Comparison of ENCODE assay signal across 10 mouse cellular contexts in genomic region chr8:85365176-85365575, GRCm38 (mm10). TPM values are rescaled to one million over a fixed set of nuclear protein-coding genes. Genes with fewer than 3 reads are reported as not detected.
A peak's percentile ranks its signal among the peaks of the same experiment; 100 is the strongest.
DNase-seq lines count a peak whose midpoint lies in the region; ATAC-seq and TF ChIP-seq lines count a peak whose summit lies in the region.
"Had no signal": no experiment of that assay in that cellular context is flagged by ENCODE, and none has a peak within 500 bp of the region (broad histone marks: within the 10 kb centered on the region; RNA-seq: fewer than 3 reads in every experiment).

No protein-coding gene starts in this region.

- H3K36me3 ChIP-seq in hindbrain, embryonic 11.5 days (ENCODE audit: control insufficient read depth, insufficient read depth, low read length) = no peaks in the 10 kb centered on the region
- no peaks in the 10 kb centered on the region for H3K36me3 ChIP-seq in hindbrain, embryonic 13.5 days
- H3K36me3 ChIP-seq in heart, embryonic 10.5 days = peaks cover 5% of the 10 kb centered on the region; the same call in 1 of the 2 replicates
- H3K36me3 ChIP-seq in limb, embryonic 11.5 days (ENCODE audit: control insufficient read depth, insufficient read depth, low read length) = no peaks in the 10 kb centered on the region

- no peaks in the 10 kb centered on the region for H3K9me3 ChIP-seq in hindbrain, embryonic 11.5 days (ENCODE audit: control insufficient read depth, low read length)
- no peaks in the 10 kb centered on the region for H3K9me3 ChIP-seq in hindbrain, embryonic 13.5 days
- no peaks in the 10 kb centered on the region for H3K9me3 ChIP-seq in heart, embryonic 10.5 days
- H3K9me3 ChIP-seq in limb, embryonic 11.5 days (ENCODE audit: control insufficient read depth, low read length) = no peaks in the 10 kb centered on the region

- no peak overlapping the region for H3K4me3 ChIP-seq in hindbrain, embryonic 11.5 days (ENCODE audit: low read depth, low read length)
- no peak overlapping the region for H3K4me3 ChIP-seq in hindbrain, embryonic 13.5 days
- peak overlapping the region; percentile 68 for H3K4me3 ChIP-seq in heart, embryonic 10.5 days
- H3K4me3 ChIP-seq in limb, embryonic 11.5 days (ENCODE audit: low read depth, low read length) = no peak overlapping the region
- H3K4me3 ChIP-seq in layer of hippocampus, adult 2 months = no peak overlapping the region

- H3K4me2 ChIP-seq in hindbrain, embryonic 11.5 days (replicated peaks; ENCODE audit: low read depth, low read length) = no peak overlapping the region
- no peak overlapping the region for H3K4me2 ChIP-seq in hindbrain, embryonic 13.5 days
- H3K4me2 ChIP-seq in limb, embryonic 11.5 days (ENCODE audit: low read depth, severe bottlenecking) = no peak overlapping the region

- no peak overlapping the region for H3K27ac ChIP-seq in hindbrain, embryonic 11.5 days (ENCODE audit: low read depth, low read length)
- no peak overlapping the region for H3K27ac ChIP-seq in hindbrain, embryonic 13.5 days
- peak overlapping the region; percentile 97 for H3K27ac ChIP-seq in heart, embryonic 10.5 days
- no peak overlapping the region for H3K27ac ChIP-seq in limb, embryonic 11.5 days (replicated peaks; ENCODE audit: low read depth, low read length)
- no peak overlapping the region for H3K27ac ChIP-seq in layer of hippocampus, adult 2 months

- no peak for TF ChIP-seq CTCF in layer of hippocampus, adult 2 months (conservative IDR thresholded peaks at IDR 0.05)

- ATAC-seq in hindbrain, embryonic 11.5 days (ENCODE audit: low FRiP score) = no peak
- ATAC-seq in hindbrain, embryonic 13.5 days (ENCODE audit: low FRiP score) = no peak
- no peak for ATAC-seq in limb, embryonic 11.5 days (ENCODE audit: insufficient number of reproducible peaks, low FRiP score, low TSS enrichment, low read depth)
- ATAC-seq: intestine, postnatal 0 days had no signal

- no peaks in the 10 kb centered on the region for H3K4me1 ChIP-seq in hindbrain, embryonic 11.5 days (replicated peaks; ENCODE audit: control insufficient read depth, insufficient read depth, low read length)
- no peaks in the 10 kb centered on the region; the same call in 1 of the 2 replicates for H3K4me1 ChIP-seq in hindbrain, embryonic 13.5 days (replicated peaks)
- peaks cover 55% of the 10 kb centered on the region for H3K4me1 ChIP-seq in heart, embryonic 10.5 days
- H3K4me1 ChIP-seq in limb, embryonic 11.5 days (ENCODE audit: control insufficient read depth, insufficient read depth, low read length) = peaks cover 8% of the 10 kb centered on the region; the same call in 1 of the 2 replicates

- 55% methylated on average over 6 of the region's 6 CpGs for WGBS in hindbrain, embryonic 11.5 days
- WGBS in hindbrain, embryonic 13.5 days = 52% methylated on average over 6 of the region's 6 CpGs
- WGBS in heart, embryonic 10.5 days = 22% methylated on average over 6 of the region's 6 CpGs
- WGBS in limb, embryonic 11.5 days = 48% methylated on average over 6 of the region's 6 CpGs

- H3K27me3 ChIP-seq in hindbrain, embryonic 11.5 days (ENCODE audit: control insufficient read depth, insufficient read depth, low read length) = no peaks in the 10 kb centered on the region
- no peaks in the 10 kb centered on the region for H3K27me3 ChIP-seq in hindbrain, embryonic 13.5 days
- H3K27me3 ChIP-seq in heart, embryonic 10.5 days (ENCODE audit: insufficient read depth, poor library complexity, severe bottlenecking) = no peaks in the 10 kb centered on the region
- H3K27me3 ChIP-seq in limb, embryonic 11.5 days (ENCODE audit: control insufficient read depth, insufficient read depth, low read length) = no peaks in the 10 kb centered on the region

- peak; percentile 11 for DNase-seq in hindbrain, embryonic 11.5 days (ENCODE audit: low spot score)
- peak; percentile 32 for DNase-seq in embryo, embryonic 10.5 days (ENCODE audit: low spot score)
- DNase-seq in heart, embryonic 10.5 days (ENCODE audit: low spot score) = peak; percentile 87
- peak; percentile 35 for DNase-seq in limb, embryonic 11.5 days (ENCODE audit: low spot score)
- no peak for DNase-seq in layer of hippocampus, adult 2 months (ENCODE audit: low spot score in 2 of 2)
- no peak for DNase-seq in testis, postnatal 10 days (ENCODE audit: low spot score)
- DNase-seq in cerebellum, postnatal 36 days = no peak
- DNase-seq: cerebellum, adult 11 months had no signal

- H3K9ac ChIP-seq in hindbrain, embryonic 11.5 days (ENCODE audit: low read depth, low read length) = no peak overlapping the region
- no peak overlapping the region for H3K9ac ChIP-seq in hindbrain, embryonic 13.5 days
- H3K9ac ChIP-seq in limb, embryonic 11.5 days (ENCODE audit: low read length) = no peak overlapping the region

RNA-seq across cellular contexts. Expression of gene Mylk3, which starts 21.0 kb away (rescaled TPM):
- 1.2 and 2.1 TPM in 2 replicates for polyA plus RNA-seq in hindbrain, embryonic 11.5 days (2014; fragmentation: Nextera tagmentation; extraction: Ambion mirVana)
- polyA plus RNA-seq in hindbrain, embryonic 13.5 days (2015; fragmentation: Nextera tagmentation; extraction: Ambion mirVana) = 0.38 and 0.39 TPM in 2 replicates
- polyA plus RNA-seq in heart, embryonic 10.5 days (2016; fragmentation: Nextera tagmentation; extraction: Ambion mirVana) = 131 and 248 TPM in 2 replicates
- 1.4 and 1.7 TPM in 2 replicates for polyA plus RNA-seq in limb, embryonic 11.5 days (2014; fragmentation: Nextera tagmentation; extraction: Ambion mirVana)
- total RNA-seq in layer of hippocampus, adult 2 months (2021) = 1 to 10 TPM; 4.1 to 4.9 TPM

Comparison
In these comparisons a context has a peak if more than half of its experiments do, and no peak if none do; other contexts are left out.
1. DNase-seq: peak in hindbrain, embryonic 11.5 days (single experiment), embryo, embryonic 10.5 days (single experiment), heart, embryonic 10.5 days (single experiment) and limb, embryonic 11.5 days (single experiment); none in layer of hippocampus, adult 2 months (0 of 2), testis, postnatal 10 days (single experiment) and cerebellum, postnatal 36 days (0 of 2).
2. RNA of gene Mylk3, which starts 21.0 kb away (polyA plus RNA-seq): 131 to 248 TPM in heart, embryonic 10.5 days; 1.4 to 1.7 TPM in limb, embryonic 11.5 days, 1.2 to 2.1 TPM in hindbrain, embryonic 11.5 days and 0.38 to 0.39 TPM in hindbrain, embryonic 13.5 days; every median in the first group is over 10 times any median in the second.